Mouse (Mus musculus) thymus, postnatal 25 days (tissue): ENCODE measurements around the gene Man2c1.

ENCODE experiments used
- DNase-seq: peaks from one replicate; pipeline ENCODE4 v3.0.0; 2022

The Man2c1 gene

DNA sequence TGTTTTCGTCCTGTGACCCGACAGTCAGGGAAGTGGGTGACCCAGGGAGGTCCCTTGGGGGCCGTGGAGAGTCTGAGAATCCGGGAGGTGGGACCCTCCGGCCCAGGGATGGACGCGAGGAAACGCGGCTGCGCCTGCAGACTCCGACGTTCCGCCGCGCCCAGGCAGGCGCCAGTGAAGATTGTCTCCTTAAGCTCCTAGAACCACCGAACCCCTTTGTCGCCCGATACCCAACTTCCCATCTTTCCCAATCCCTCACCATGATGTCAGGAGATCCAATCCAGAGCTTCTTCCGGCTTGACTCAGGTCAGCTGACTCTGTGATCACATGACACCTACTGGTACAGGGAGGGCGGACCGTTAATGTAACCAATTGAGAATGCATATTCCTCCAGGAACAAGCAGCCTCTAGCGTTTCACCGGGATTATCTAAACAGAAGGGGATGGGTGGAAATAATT, 27.6 kb downstream of the Man2c1 start, which contains the start of gene Commd4:
Commd4 (minus strand) TSS at position 319 of the 458 bp plus-strand sequence.
- peak; percentile 81 for DNase-seq

DNA sequence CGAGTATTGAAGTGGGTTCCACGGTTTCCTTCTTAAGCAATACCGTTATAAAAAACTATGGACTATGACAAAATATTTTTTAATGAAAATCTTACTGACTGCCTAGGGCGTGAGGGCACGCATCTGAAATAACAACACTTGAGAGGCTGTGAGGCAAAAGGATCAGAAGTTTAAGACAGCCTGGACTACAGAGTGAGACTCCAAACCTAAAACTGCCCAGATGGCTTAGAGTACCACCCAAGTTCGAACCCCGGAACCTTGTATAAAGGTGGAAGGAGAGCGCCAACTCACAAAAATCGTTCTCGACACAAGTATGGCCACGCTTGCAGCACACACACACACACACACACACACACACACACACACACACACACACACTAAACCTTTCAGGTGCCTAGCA, 28.0 kb downstream of the Man2c1 start:
- no peak for DNase-seq

DNA sequence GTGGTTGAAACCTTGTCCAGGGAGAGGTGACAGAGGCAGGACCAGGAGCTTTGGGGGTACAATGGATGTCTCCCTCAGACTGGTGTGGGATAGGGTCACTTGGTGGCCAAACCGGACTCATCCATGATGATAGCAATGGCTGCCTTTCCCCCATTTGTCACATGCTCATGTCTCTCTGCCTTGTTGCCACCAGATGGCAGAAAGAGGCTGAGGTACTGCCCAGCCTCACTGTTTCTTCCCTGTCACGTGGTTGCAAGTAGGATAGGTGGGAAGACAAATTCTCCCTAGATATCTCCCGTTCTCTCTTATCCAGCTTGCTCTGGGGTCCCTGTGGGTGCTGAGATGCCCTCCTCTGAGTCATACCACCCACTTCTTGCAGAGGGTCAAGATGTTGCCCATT, 32.0 kb downstream of the Man2c1 start:
- DNase-seq, result no peak

DNA sequence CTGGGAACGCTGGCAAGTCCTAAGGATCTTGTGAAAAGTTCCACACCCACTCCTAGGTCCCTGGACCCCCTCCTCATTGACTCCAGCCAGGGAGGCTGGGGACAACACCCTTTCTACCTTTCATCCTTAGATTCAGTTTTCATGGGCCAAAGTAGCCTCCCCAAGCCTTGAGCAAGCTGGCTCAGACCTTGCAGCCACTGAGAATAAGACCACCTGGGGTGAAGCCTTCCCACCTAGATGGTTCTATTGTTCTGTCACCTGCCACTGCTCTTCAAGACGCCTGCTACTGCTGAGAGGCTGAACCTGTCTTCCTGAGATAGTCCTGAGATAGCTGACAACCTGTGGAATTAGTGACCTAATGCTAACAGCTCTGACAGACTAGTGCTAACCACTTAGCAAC, 32.6 kb downstream of the Man2c1 start:
- DNase-seq, result no peak

DNA sequence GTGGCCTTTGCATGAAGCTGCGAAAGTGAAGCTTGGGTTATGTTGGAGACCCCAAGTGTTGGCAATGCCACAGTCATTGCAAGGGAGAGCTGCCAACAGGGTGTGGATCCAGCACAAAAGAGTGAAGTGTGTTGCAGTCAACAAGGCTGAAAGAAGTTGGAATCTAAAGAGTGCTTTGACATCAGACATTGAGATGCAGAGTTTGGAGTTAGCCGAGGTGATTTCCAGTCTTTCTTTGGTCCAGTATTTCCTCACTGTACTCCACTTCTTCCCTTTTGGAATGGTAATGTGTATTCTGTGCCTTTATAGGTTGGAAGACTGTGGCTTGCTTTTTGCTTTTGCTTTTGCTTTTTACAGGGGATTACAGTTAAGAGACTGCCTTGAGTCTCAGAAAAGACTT, 35.7 kb downstream of the Man2c1 start:
- no peak for DNase-seq

DNA sequence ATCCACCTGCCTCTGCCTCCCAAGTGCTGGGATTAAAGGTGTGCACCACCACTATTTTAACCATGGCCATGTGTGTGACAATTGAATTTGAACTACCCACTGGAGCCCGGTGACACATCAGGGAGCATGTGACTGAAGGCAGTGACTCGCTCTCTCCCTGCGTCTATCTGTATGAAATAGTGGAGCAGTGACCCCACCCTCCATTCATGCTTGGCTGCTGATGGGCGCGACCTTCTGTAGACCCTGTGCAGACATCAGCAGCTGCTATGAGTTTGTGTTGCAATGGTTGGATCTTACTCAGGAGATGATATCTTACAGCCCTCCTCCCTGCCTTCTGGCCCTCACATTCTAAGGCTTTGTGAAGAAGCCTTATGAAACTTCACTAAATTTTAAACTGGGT, 37.9 kb downstream of the Man2c1 start:
- no peak for DNase-seq
